Mouse (Mus musculus): ENCODE measurements around the gene Creb3l1.

DNA sequence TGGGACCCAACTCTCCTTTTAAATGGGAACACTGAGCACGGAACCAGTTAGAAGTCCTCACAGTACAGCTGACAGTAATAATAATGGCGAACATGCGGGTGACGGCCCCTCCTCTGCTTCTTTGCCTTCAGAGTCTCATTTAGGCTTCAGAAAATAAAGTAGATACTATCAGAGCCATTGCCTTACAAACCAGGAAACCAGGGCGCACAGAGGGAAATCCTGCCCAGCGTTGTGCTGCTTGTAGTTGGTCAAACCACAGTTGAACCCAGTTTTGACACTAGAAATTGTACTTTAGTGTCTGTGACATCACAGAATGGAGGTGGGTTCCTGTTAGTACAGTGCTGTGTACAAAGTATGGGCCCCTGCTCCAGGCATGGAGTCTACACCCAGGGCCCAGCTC, 10.1 kb downstream of the Creb3l1 start:
- TF ChIP-seq CTCF (IDR thresholded peaks at IDR 0.05; ENCODE audit: low read depth) = no peak
- no peak for TF ChIP-seq EP300 (IDR thresholded peaks at IDR 0.05; ENCODE audit: low read depth)

Measured in heart, postnatal 0 days (tissue).